In the genomic region with DNA sequence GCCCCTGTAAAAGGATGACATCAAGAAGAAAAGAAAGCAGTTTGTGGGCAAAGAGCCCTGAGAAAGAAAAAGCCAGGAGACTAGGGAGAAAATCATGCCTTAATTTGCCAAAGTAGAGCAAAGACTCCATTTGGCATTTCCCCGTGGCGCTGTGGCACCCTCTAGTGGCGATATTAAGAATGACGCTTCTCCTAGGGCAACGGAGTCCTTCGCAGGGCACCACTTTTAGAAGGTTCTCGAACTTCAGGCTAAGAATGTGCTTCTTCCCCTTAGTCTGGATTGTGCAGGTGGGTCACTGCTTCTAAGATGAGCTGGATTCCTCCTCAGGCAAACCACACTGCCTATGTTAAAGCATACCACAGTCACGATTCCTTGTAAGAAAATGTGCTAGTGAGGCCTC, we compare ENCODE assay signal across 9 mouse cellular contexts. TPM values are rescaled to one million over a fixed set of nuclear protein-coding genes. Genes with fewer than 3 reads are reported as not detected.
DNase-seq lines count a peak whose midpoint lies in the region; ATAC-seq and TF ChIP-seq lines count a peak whose summit lies in the region.
"Had no signal": no experiment of that assay in that cellular context is flagged by ENCODE, and none has a peak within 500 bp of the region (broad histone marks: within the 10 kb centered on the region; RNA-seq: fewer than 3 reads in every experiment).

No protein-coding gene starts in this region.

- TF ChIP-seq CTCF in heart, adult 2 months (IDR thresholded peaks at IDR 0.05), result peak; percentile 98
- TF ChIP-seq CTCF in MEL (IDR thresholded peaks at IDR 0.05 in 2 of 3, conservative IDR thresholded peaks at IDR 0.05 in 1 of 3; ENCODE audit: control insufficient read depth in 1 of 3, insufficient read depth in 1 of 3, low read depth in 2 of 3, low read length in 3 of 3, poor library complexity in 1 of 3, severe bottlenecking in 1 of 3), result peak; percentile 96 to 99 (median 98)
- peak; percentile 96 for TF ChIP-seq CTCF in cerebellum, adult 2 months (IDR thresholded peaks at IDR 0.05; ENCODE audit: borderline replicate concordance, insufficient read depth, low read depth, low read length)

- no peak overlapping the region for H3K9ac ChIP-seq in heart, adult 2 months (ENCODE audit: low read depth, low read length)
- no peak overlapping the region for H3K9ac ChIP-seq in MEL (ENCODE audit: control insufficient read depth, low read depth, low read length, poor library complexity, severe bottlenecking)
- H3K9ac ChIP-seq: liver, embryonic 15.5 days had no signal

- TF ChIP-seq EP300 in heart, adult 2 months (IDR thresholded peaks at IDR 0.05; ENCODE audit: insufficient read depth, low read depth, low read length), result peak; percentile 96
- TF ChIP-seq EP300 in MEL (IDR thresholded peaks at IDR 0.05; ENCODE audit: low read depth in 1 of 2, low read length in 2 of 2), result no peak

- H3K4me1 ChIP-seq in heart, adult 2 months (ENCODE audit: control insufficient read depth, insufficient read depth, low read length), result peaks cover 6% of the 10 kb centered on the region
- H3K4me1 ChIP-seq in heart, embryonic 10.5 days, result peaks cover 12% of the 10 kb centered on the region; the same call in 1 of the 2 replicates
- no peaks in the 10 kb centered on the region for H3K4me1 ChIP-seq in MEL (ENCODE audit: control insufficient read depth in 1 of 2, insufficient read depth in 2 of 2, low read length in 2 of 2)
- no peaks in the 10 kb centered on the region for H3K4me1 ChIP-seq in cerebellum, adult 2 months (ENCODE audit: control insufficient read depth, insufficient read depth, low read length)
- H3K4me1 ChIP-seq: liver, embryonic 15.5 days had no signal

- H3K9me3 ChIP-seq in heart, embryonic 10.5 days, result no peaks in the 10 kb centered on the region
- H3K9me3 ChIP-seq in MEL (replicated peaks; ENCODE audit: insufficient read depth, low read length), result no peaks in the 10 kb centered on the region
- H3K9me3 ChIP-seq: liver, embryonic 15.5 days had no signal

- H3K27me3 ChIP-seq in heart, adult 2 months (ENCODE audit: control insufficient read depth, insufficient read depth, low read length), result no peaks in the 10 kb centered on the region
- no peaks in the 10 kb centered on the region for H3K27me3 ChIP-seq in heart, embryonic 10.5 days (ENCODE audit: insufficient read depth, poor library complexity, severe bottlenecking)
- 0 out of 4 replicates have a peak, but pooled peaks cover 0 to 2% of the 10 kb centered on the region in 2 experiments for H3K27me3 ChIP-seq in MEL (ENCODE audit: control insufficient read depth in 1 of 2, insufficient read depth in 2 of 2, low read length in 2 of 2)
- no peaks in the 10 kb centered on the region for H3K27me3 ChIP-seq in cerebellum, adult 2 months (ENCODE audit: control insufficient read depth, insufficient read depth, low read length)
- H3K27me3 ChIP-seq: liver, embryonic 15.5 days had no signal

- no peak overlapping the region for H3K27ac ChIP-seq in heart, adult 2 months
- H3K27ac ChIP-seq in heart, embryonic 10.5 days, result no peak overlapping the region
- H3K27ac ChIP-seq in MEL (ENCODE audit: control insufficient read depth, low read depth, low read length), result no peak overlapping the region
- no peak overlapping the region for H3K27ac ChIP-seq in cerebellum, adult 2 months (ENCODE audit: insufficient read depth, low read length)
- H3K27ac ChIP-seq: liver, embryonic 15.5 days had no signal

- ATAC-seq in frontal cortex, adult (ENCODE audit: low TSS enrichment), result peak; percentile 78
- ATAC-seq in megakaryocyte progenitor cell, adult 5-6 weeks (replicated peaks; ENCODE audit: poor library complexity), result peak; percentile 78

- no peak; the same call in none of the 2 replicates for TF ChIP-seq RAD21 in MEL (IDR thresholded peaks at IDR 0.05; ENCODE audit: low read depth, low read length)

- DNase-seq in heart, adult 2 months, result peak; percentile 35 to 77
- no peak for DNase-seq in heart, embryonic 10.5 days (ENCODE audit: low spot score)
- peak; percentile 72 for DNase-seq in MEL (ENCODE audit: low read depth, low spot score)
- DNase-seq in cerebellum, adult 2 months, result peak; percentile 15 to 55
- peak; percentile 45 for DNase-seq in large intestine, adult 2 months (ENCODE audit: low read depth, low spot score)
- peak; percentile 67 for DNase-seq in spleen, adult 12 weeks (ENCODE audit: low spot score)

- no peak overlapping the region for H3K4me3 ChIP-seq in heart, adult 2 months
- no peak overlapping the region for H3K4me3 ChIP-seq in heart, embryonic 10.5 days
- no peak overlapping the region for H3K4me3 ChIP-seq in MEL (ENCODE audit: control insufficient read depth in 1 of 2, insufficient read depth in 1 of 2, low read depth in 2 of 2, low read length in 2 of 2)
- H3K4me3 ChIP-seq in cerebellum, adult 2 months (replicated peaks; ENCODE audit: insufficient read depth, low read depth, low read length), result no peak overlapping the region
- H3K4me3 ChIP-seq: liver, embryonic 15.5 days had no signal

- no peak for TF ChIP-seq POLR2A in heart, adult 2 months (IDR thresholded peaks at IDR 0.05; ENCODE audit: insufficient read depth, low read depth, low read length)
- TF ChIP-seq POLR2A in MEL (IDR thresholded peaks at IDR 0.05; ENCODE audit: control insufficient read depth in 1 of 2, insufficient read depth in 1 of 2, low read depth in 1 of 2, low read length in 2 of 2, poor library complexity in 1 of 2), result no peak
- TF ChIP-seq POLR2A in cerebellum, adult 2 months (IDR thresholded peaks at IDR 0.05; ENCODE audit: borderline replicate concordance, insufficient read depth, low read length), result no peak

- intact Hi-C loops in heart, adult 2 months (cut with DNase I), result loop anchor here (1.0 to 5.0 kb wide), 4 partner anchors 106 to 377 kb away; no protein-coding TSS in a partner anchor

- H3K79me2 ChIP-seq in heart, adult 2 months (replicated peaks; ENCODE audit: control insufficient read depth, insufficient read depth, low read length), result no peaks in the 10 kb centered on the region
- no peaks in the 10 kb centered on the region for H3K79me2 ChIP-seq in MEL (ENCODE audit: control insufficient read depth, insufficient read depth, low read length, poor library complexity)

- 15% methylated on average over 8 of the region's 8 CpGs for WGBS in heart, adult 2 months
- WGBS in heart, embryonic 10.5 days, result 16% methylated on average over 8 of the region's 8 CpGs
- 18% methylated on average over 8 of the region's 8 CpGs for WGBS in cerebellum, adult 2 months
- 15% methylated on average over 8 of the region's 8 CpGs for WGBS in large intestine, adult 2 months

- H3K36me3 ChIP-seq in heart, adult 2 months (ENCODE audit: control insufficient read depth, insufficient read depth, low read length), result no peaks in the 10 kb centered on the region
- H3K36me3 ChIP-seq in heart, embryonic 10.5 days, result no peaks in the 10 kb centered on the region
- no peaks in the 10 kb centered on the region for H3K36me3 ChIP-seq in MEL (ENCODE audit: control insufficient read depth in 1 of 2, insufficient read depth in 2 of 2, low read length in 2 of 2)
- H3K36me3 ChIP-seq: liver, embryonic 15.5 days had no signal

TF ChIP-seq in MEL, 35 proteins besides CTCF, POLR2A, EP300 and RAD21:
- TF ChIP-seq ZC3H11A (IDR thresholded peaks at IDR 0.05; ENCODE audit: low read depth, low read length) (peak; percentile 99), SMC3 (IDR thresholded peaks at IDR 0.05; ENCODE audit: low read depth, low read length) (peak; percentile 97), SIN3A (IDR thresholded peaks at IDR 0.05; ENCODE audit: low read length) (0 out of 2 replicates have a peak, but pooled peaks have one; percentile 22), USF2 (IDR thresholded peaks at IDR 0.05; ENCODE audit: borderline replicate concordance in 1 of 2, insufficient read depth in 1 of 2, low read depth in 1 of 2, low read length in 2 of 2) (no peak), MEF2A (IDR thresholded peaks at IDR 0.05; ENCODE audit: extremely low read depth, insufficient replicate concordance, low read depth, low read length, poor library complexity, severe bottlenecking) (no peak), MAZ (IDR thresholded peaks at IDR 0.05; ENCODE audit: low read depth, low read length) (0 out of 2 replicates have a peak, but pooled peaks have one; percentile 10)

RNA-seq across cellular contexts. Expression of a gene that starts 50.6 kb away (rescaled TPM):
- 1 to 10 TPM; 1.1 to 1.8 TPM for total RNA-seq in heart, adult 2 months (2021)
- 0.35 and 0.67 TPM in 2 replicates for polyA plus RNA-seq in heart, adult 2 months (2012; rRNA removed)
- polyA plus RNA-seq in heart, embryonic 10.5 days (2016; fragmentation: Nextera tagmentation; extraction: Ambion mirVana), result 0.05 and 0.06 TPM in 2 replicates
- total RNA-seq in MEL (2012; rRNA removed), result 50.4 and 68.4 TPM in 2 replicates
- 10 to 100 TPM in 1 of 2 experiments, not detected in 1; 44.4 TPM for polyA plus RNA-seq in MEL (2012; ENCODE audit: insufficient read depth in 1 of 2, insufficient read length in 2 of 2, low read depth in 1 of 2, low replicate concordance in 2 of 2, missing spikeins in 1 of 2)
- 0.05 and 0.33 TPM in 2 replicates for polyA plus RNA-seq in cerebellum, adult 2 months (2012; rRNA removed)
- polyA plus RNA-seq in large intestine, adult 2 months (2012; rRNA removed), result 2.1 and 4.7 TPM in 2 replicates
- 5.3 and 11.7 TPM in 2 replicates for total RNA-seq in megakaryocyte progenitor cell, adult 5-6 weeks (2015)
- 5.9 and 11.3 TPM in 2 replicates for total RNA-seq in megakaryocyte progenitor cell, adult 5-6 weeks (2017)

RNA-seq across cellular contexts. Expression of a gene that starts 54.4 kb away (rescaled TPM):
- total RNA-seq in heart, adult 2 months (2021), result 1 to 10 TPM in 1 of 2 experiments, under 1 TPM in 1; 0.84 to 1.1 TPM
- polyA plus RNA-seq in heart, adult 2 months (2012; rRNA removed), result 1.5 and 2.3 TPM in 2 replicates
- polyA plus RNA-seq in heart, embryonic 10.5 days (2016; fragmentation: Nextera tagmentation; extraction: Ambion mirVana), result 1.8 and 2.3 TPM in 2 replicates
- total RNA-seq in MEL (2012; rRNA removed), result 0.07 and 0.08 TPM in 2 replicates
- under 1 TPM in 1 of 2 experiments, not detected in 1; 0.04 TPM for polyA plus RNA-seq in MEL (2012; ENCODE audit: insufficient read depth in 1 of 2, insufficient read length in 2 of 2, low read depth in 1 of 2, low replicate concordance in 2 of 2, missing spikeins in 1 of 2)
- polyA plus RNA-seq in cerebellum, adult 2 months (2012; rRNA removed), result 0.29 and 0.39 TPM in 2 replicates
- polyA plus RNA-seq in large intestine, adult 2 months (2012; rRNA removed), result 1.2 and 2.0 TPM in 2 replicates
- total RNA-seq in megakaryocyte progenitor cell, adult 5-6 weeks (2015), result 9.3 and 12.0 TPM in 2 replicates
- 10.4 and 10.6 TPM in 2 replicates for total RNA-seq in megakaryocyte progenitor cell, adult 5-6 weeks (2017)
